Mouse (Mus musculus) forebrain, embryonic 11.5 days (tissue): ENCODE measurements at regions not wholly inside any gene's neighbourhood (a gene's known extent, or its start where the extent isn't known, plus 50 kb on each side); places are given as distances from the start of the nearest gene placed in this dataset.

Experiments used
- ATAC-seq: fragments of 200-750 bp; cut with Nextera tagmentation; replicated peaks from 2 replicates; pipeline ENCODE4 v1.8.0; 2017; ENCODE audit warnings: moderate TSS enrichment; ENCODE audit not compliant: low FRiP score
- DNase-seq: peaks from one replicate; pipeline ENCODE4 v3.0.0-alpha.2; 2017; ENCODE audit warnings: low spot score
- H3K27ac ChIP-seq: fragments of 300-500 bp; sonication (generic); 2 replicates; pipeline ENCODE4 v1.5.1; 2014; ENCODE audit warnings: low read depth, low read length
- H3K27me3 ChIP-seq: fragments of 300-500 bp; sonication (generic); 2 replicates; pipeline ENCODE4 v1.6.1; 2014; ENCODE audit warnings: mild to moderate bottlenecking, low read length, mixed read lengths; ENCODE audit not compliant: control insufficient read depth, insufficient read depth
- H3K36me3 ChIP-seq: fragments of 300-500 bp; sonication (generic); 2 replicates; pipeline ENCODE4 v1.6.1; 2014; ENCODE audit warnings: mild to moderate bottlenecking, low read length, moderate library complexity, mixed read lengths; ENCODE audit not compliant: control insufficient read depth, insufficient read depth
- H3K4me1 ChIP-seq: fragments of 300-500 bp; sonication (generic); replicated peaks from 2 replicates; pipeline ENCODE4 v1.6.1; 2014; ENCODE audit warnings: low read length, mixed read lengths; ENCODE audit not compliant: control insufficient read depth, insufficient read depth
- H3K4me2 ChIP-seq: fragments of 300-500 bp; sonication (generic); 2 replicates; pipeline ENCODE4 v1.6.1; 2014; ENCODE audit warnings: low read depth, mild to moderate bottlenecking, low read length, moderate library complexity, mixed read lengths; ENCODE audit not compliant: severe bottlenecking
- H3K4me3 ChIP-seq: fragments of 300-500 bp; sonication (generic); 2 replicates; pipeline ENCODE4 v1.5.1; 2014; ENCODE audit warnings: low read depth, low read length
- H3K9ac ChIP-seq: fragments of 300-500 bp; sonication (generic); 2 replicates; pipeline ENCODE4 v1.6.1; 2014; ENCODE audit warnings: low read length
- H3K9me3 ChIP-seq: fragments of 300-500 bp; sonication (generic); 2 replicates; pipeline ENCODE4 v1.6.1; 2016; ENCODE audit warnings: low read length, mixed read lengths; ENCODE audit not compliant: control insufficient read depth
- WGBS: fragments of 180-500 bp; shearing (Covaris S2); extraction: QIAGEN DNeasy Blood & Tissue Kit; methylation state at CpG from one replicate; pipeline ENCODE4 v1.1.7; 2014; 5-methylcytosine and 5-hydroxymethylcytosine counted together

- no peaks in the 10 kb centered on the region for H3K27me3 ChIP-seq
- no peak overlapping the region for H3K4me3 ChIP-seq
- H3K4me2 ChIP-seq, result no peak overlapping the region
- no peaks in the 10 kb centered on the region for H3K36me3 ChIP-seq
- no peaks in the 10 kb centered on the region for H3K9me3 ChIP-seq
- H3K9ac ChIP-seq, result no peak overlapping the region
- WGBS, result 91% methylated on average over 5 of the region's 5 CpGs
- no peak for ATAC-seq
- no peaks in the 10 kb centered on the region for H3K4me1 ChIP-seq
- no peak overlapping the region for H3K27ac ChIP-seq
- no peak for DNase-seq
Measured at GRCm38 (mm10) chr3:134525795-134526194, 289.5 kb downstream of the Cxxc4 start.

GRCm38 (mm10) chr3:134560144-134560543 lies 268.7 kb upstream of the Tacr3 start:
- Histone ChIP-seq H3K4me3 (no peak overlapping the region), H3K27ac (no peak overlapping the region), H3K9ac (no peak overlapping the region), H3K36me3 (no peaks in the 10 kb centered on the region), H3K9me3 (no peaks in the 10 kb centered on the region), H3K4me2 (no peak overlapping the region), H3K4me1 (no peaks in the 10 kb centered on the region), H3K27me3 (no peaks in the 10 kb centered on the region)
- WGBS, result 54% methylated on average over 2 of the region's 2 CpGs
- ATAC-seq (no peak; the same call in 1 of the 2 replicates), DNase-seq (no peak)

GRCm38 (mm10) chr3:134578759-134579158 lies 250.0 kb upstream of the Tacr3 start:
- no peak overlapping the region for H3K4me3 ChIP-seq
- no peak overlapping the region for H3K27ac ChIP-seq
- 96% methylated on average over 3 of the region's 3 CpGs for WGBS
- no peaks in the 10 kb centered on the region for H3K36me3 ChIP-seq
- DNase-seq (no peak), ATAC-seq (0 out of 2 replicates have a peak, but pooled peaks have one; percentile 46)
- no peak overlapping the region for H3K4me2 ChIP-seq
- H3K9me3 ChIP-seq, result no peaks in the 10 kb centered on the region
- H3K27me3 ChIP-seq, result no peaks in the 10 kb centered on the region
- H3K4me1 ChIP-seq, result no peaks in the 10 kb centered on the region
- H3K9ac ChIP-seq, result no peak overlapping the region

- no peak for ATAC-seq
- WGBS, result 6% methylated on average over 2 of the region's 2 CpGs
- Histone ChIP-seq H3K4me2 (no peak overlapping the region), H3K27ac (no peak overlapping the region), H3K27me3 (no peaks in the 10 kb centered on the region), H3K36me3 (no peaks in the 10 kb centered on the region), H3K4me1 (no peaks in the 10 kb centered on the region), H3K9me3 (no peaks in the 10 kb centered on the region), H3K4me3 (no peak overlapping the region), H3K9ac (no peak overlapping the region)
- DNase-seq, result no peak
Measured at GRCm38 (mm10) chr3:134588630-134589029, 240.2 kb upstream of the Tacr3 start.

DNA sequence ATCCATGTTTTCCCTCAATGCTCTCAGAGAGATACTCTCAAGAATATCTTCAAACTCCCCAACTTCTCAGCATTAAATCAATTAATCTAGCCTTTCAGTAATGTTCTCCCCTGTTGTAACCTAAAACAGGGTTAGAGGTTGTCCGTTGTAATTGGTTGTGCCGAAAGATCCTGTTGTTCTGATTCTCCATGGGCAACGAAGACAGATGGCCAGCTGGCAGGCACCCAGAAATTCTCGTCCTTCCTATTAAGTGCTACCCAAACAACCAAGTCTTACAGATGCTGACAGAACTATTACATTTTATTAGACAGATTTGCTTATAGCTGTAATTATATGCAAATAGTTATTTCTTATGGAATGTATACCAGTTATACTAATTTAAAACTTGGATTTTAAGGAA lies 225.9 kb upstream of the Tacr3 start:
- peak; percentile 51 for DNase-seq
- H3K4me2 ChIP-seq, result no peak overlapping the region
- H3K9ac ChIP-seq, result no peak overlapping the region
- H3K27me3 ChIP-seq, result no peaks in the 10 kb centered on the region
- H3K9me3 ChIP-seq, result no peaks in the 10 kb centered on the region
- whole genome bisulfite sequencing, result 65% methylated on average over 4 of the region's 4 CpGs
- ATAC-seq, result no peak
- no peak overlapping the region for H3K27ac ChIP-seq
- peaks cover 2% of the 10 kb centered on the region; the same call in 1 of the 2 replicates for H3K4me1 ChIP-seq
- no peak overlapping the region for H3K4me3 ChIP-seq
- H3K36me3 ChIP-seq, result no peaks in the 10 kb centered on the region

- H3K27me3 ChIP-seq, result no peaks in the 10 kb centered on the region
- H3K27ac ChIP-seq, result no peak overlapping the region
- 0 out of 2 replicates have a peak overlapping the region, but pooled peaks have one; percentile 8 for H3K4me2 ChIP-seq
- peaks cover 2% of the 10 kb centered on the region; the same call in 1 of the 2 replicates for H3K4me1 ChIP-seq
- H3K36me3 ChIP-seq, result no peaks in the 10 kb centered on the region
- DNase-seq (no peak), ATAC-seq (peak; percentile 93)
- H3K9me3 ChIP-seq, result no peaks in the 10 kb centered on the region
- H3K4me3 ChIP-seq, result no peak overlapping the region
- WGBS, result 41% methylated on average over 6 of the region's 6 CpGs
- no peak overlapping the region for H3K9ac ChIP-seq
Measured at GRCm38 (mm10) chr3:134605356-134605771, 223.4 kb upstream of the Tacr3 start.

- H3K27me3 ChIP-seq, result no peaks in the 10 kb centered on the region
- H3K4me1 ChIP-seq, result peaks cover 2% of the 10 kb centered on the region; the same call in 1 of the 2 replicates
- no peaks in the 10 kb centered on the region for H3K9me3 ChIP-seq
- no peak overlapping the region for H3K9ac ChIP-seq
- DNase-seq, result no peak
- ATAC-seq, result no peak
- WGBS, result 84% methylated on average over 4 of the region's 4 CpGs
- no peak overlapping the region for H3K4me2 ChIP-seq
- H3K4me3 ChIP-seq, result no peak overlapping the region
- no peak overlapping the region for H3K27ac ChIP-seq
- no peaks in the 10 kb centered on the region for H3K36me3 ChIP-seq
Measured at GRCm38 (mm10) chr3:134610244-134610643, 218.6 kb upstream of the Tacr3 start.

- Histone ChIP-seq H3K27ac (no peak overlapping the region), H3K4me2 (no peak overlapping the region), H3K9me3 (no peaks in the 10 kb centered on the region), H3K4me1 (no peaks in the 10 kb centered on the region), H3K27me3 (no peaks in the 10 kb centered on the region), H3K4me3 (no peak overlapping the region), H3K36me3 (no peaks in the 10 kb centered on the region), H3K9ac (no peak overlapping the region)
- ATAC-seq (peak; percentile 50), DNase-seq (no peak)
- WGBS, result 75% methylated on average over 5 of the region's 5 CpGs
Measured at GRCm38 (mm10) chr3:134611516-134612297, 217.1 kb upstream of the Tacr3 start.

DNA sequence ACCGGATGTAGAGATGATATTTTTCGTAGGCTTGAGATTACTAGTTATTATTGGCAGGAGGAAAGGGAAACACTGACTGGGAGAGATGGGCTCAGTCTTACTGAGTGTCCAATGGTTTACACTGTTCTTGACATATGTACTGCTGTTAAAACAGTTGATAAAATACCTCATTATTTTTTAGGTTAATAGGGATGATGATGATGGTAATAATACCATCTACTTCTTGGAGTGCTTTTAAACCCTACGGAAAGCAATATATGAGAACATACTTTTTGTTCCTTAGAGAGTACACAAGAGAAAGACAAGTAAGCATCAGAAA lies 216.6 kb upstream of the Tacr3 start:
- WGBS, result 94% methylated on average over 3 of the region's 3 CpGs
- ATAC-seq, result no peak
- H3K4me1 ChIP-seq, result no peaks in the 10 kb centered on the region
- no peaks in the 10 kb centered on the region for H3K9me3 ChIP-seq
- no peak overlapping the region for H3K27ac ChIP-seq
- H3K27me3 ChIP-seq, result no peaks in the 10 kb centered on the region
- no peaks in the 10 kb centered on the region for H3K36me3 ChIP-seq
- no peak for DNase-seq
- no peak overlapping the region for H3K9ac ChIP-seq
- H3K4me3 ChIP-seq, result no peak overlapping the region
- no peak overlapping the region for H3K4me2 ChIP-seq
